Mouse (Mus musculus): ENCODE measurements at regions not wholly inside any gene's neighbourhood (a gene's known extent, or its start where the extent isn't known, plus 50 kb on each side); places are given as distances from the start of the nearest gene placed in this dataset.

DNA sequence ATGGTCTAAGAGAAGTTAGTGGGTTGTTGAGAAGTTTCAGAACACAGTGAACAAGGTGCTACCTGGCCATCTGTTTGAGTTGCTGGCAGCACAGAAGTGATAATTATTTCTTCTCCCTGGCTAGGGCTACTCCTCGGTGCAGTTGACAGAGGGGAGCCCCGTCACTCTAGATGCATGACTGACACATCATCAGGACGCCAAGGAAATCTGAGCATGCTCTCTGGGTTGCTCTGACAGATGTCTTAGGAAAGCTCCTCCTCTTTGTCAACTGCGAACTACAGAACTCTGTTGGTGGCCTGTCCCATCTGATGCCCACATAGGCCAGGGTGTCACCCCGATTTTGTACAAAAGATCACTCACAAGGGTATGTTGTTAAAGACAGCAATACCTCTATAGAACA lies 278.7 kb downstream of the Cog6 start:
- DNase-seq (ENCODE audit: low spot score): no peak
- 66% methylated on average over 5 of the region's 5 CpGs for WGBS
- H3K4me3 ChIP-seq: no peak overlapping the region

DNA sequence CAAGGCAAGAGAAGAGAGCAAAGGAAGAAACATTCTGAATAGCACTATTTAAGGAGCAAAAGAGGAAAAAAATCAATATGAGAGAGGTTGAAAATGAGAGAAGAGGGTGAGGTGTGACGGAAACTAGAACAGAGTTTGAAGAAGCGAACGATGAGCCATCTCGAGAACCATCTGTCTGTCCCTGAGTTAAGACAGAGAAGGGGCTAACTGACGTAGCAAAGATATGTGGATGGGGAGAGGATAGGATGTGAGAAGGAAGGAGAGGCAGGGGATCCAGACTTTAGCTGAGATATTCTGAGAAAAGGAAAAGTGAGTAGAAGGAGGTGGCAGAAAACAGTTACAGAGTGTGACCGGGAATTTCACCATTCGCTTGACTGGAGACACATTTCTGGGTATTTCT lies 281.1 kb downstream of the Cog6 start:
- no peaks in the 10 kb centered on the region for H3K9me3 ChIP-seq
- no peaks in the 10 kb centered on the region for H3K36me3 ChIP-seq (replicated peaks)
- no peak overlapping the region for H3K27ac ChIP-seq (replicated peaks)
- H3K4me1 ChIP-seq: peaks cover 7% of the 10 kb centered on the region
- WGBS: 93% methylated on average over 7 of the region's 7 CpGs
- no peak for DNase-seq (ENCODE audit: low spot score)
- H3K27me3 ChIP-seq (replicated peaks; ENCODE audit: low read depth, poor library complexity, severe bottlenecking): no peaks in the 10 kb centered on the region
- H3K4me3 ChIP-seq: no peak overlapping the region

More for the DNA sequence above, 278.7 kb downstream of the Cog6 start:
- Histone ChIP-seq H3K9me3 (no peaks in the 10 kb centered on the region), H3K27me3 (replicated peaks; ENCODE audit: low read depth, poor library complexity, severe bottlenecking) (no peaks in the 10 kb centered on the region), H3K27ac (replicated peaks) (no peak overlapping the region), H3K36me3 (replicated peaks) (no peaks in the 10 kb centered on the region), H3K4me1 (peaks cover 16% of the 10 kb centered on the region; the same call in 1 of the 2 replicates)

DNA sequence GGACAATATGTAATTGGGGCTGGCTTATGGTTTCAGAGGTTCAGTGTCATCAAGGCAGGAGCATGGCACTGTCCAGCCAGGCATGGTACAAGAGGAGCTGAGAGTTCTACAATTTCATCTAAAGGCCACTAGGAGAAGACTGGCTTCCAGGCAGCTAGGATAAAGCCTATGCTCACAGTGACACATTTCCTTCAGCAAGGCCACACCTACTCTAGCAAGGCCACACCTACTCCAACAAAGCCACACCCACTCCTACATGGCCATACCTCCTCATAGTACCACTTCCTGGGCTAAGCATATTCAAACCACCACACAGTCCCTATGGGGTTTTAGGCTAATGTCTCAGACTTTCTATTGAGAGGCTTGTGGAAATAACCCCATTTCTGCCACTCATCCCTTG lies 285.1 kb downstream of the Cog6 start:
- H3K4me1 ChIP-seq: peaks cover 17% of the 10 kb centered on the region

DNA sequence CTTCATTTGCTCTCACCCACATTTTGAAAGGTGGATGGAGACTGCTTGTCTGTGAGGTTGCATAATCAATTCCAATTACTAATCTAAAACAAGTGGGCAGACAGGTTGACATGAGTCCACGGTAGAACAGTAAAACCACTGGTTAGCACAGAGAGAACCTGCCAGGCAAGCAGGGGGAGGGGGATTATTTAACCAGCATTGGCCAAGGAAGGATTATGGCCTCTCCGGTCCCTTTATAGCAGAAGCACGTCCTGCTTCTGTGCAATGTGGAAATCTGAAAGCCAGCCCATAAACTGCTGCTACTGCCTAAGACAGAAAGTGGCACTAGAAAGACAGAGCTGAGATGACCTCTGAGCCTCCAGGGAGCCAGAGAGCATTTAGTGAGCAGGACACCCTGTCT lies 285.5 kb downstream of the Cog6 start:
- Histone ChIP-seq H3K4me3 (no peak overlapping the region), H3K9me3 (no peaks in the 10 kb centered on the region), H3K36me3 (replicated peaks) (no peaks in the 10 kb centered on the region), H3K27ac (replicated peaks) (no peak overlapping the region), H3K27me3 (replicated peaks; ENCODE audit: low read depth, poor library complexity, severe bottlenecking) (no peaks in the 10 kb centered on the region), H3K4me1 (peaks cover 17% of the 10 kb centered on the region)
- DNase-seq (ENCODE audit: low spot score): no peak
- WGBS: 84% methylated on average over 3 of the region's 3 CpGs

More for the DNA sequence above, 285.1 kb downstream of the Cog6 start:
- Histone ChIP-seq H3K36me3 (replicated peaks) (no peaks in the 10 kb centered on the region), H3K27ac (replicated peaks) (no peak overlapping the region), H3K4me3 (no peak overlapping the region), H3K9me3 (no peaks in the 10 kb centered on the region), H3K27me3 (replicated peaks; ENCODE audit: low read depth, poor library complexity, severe bottlenecking) (no peaks in the 10 kb centered on the region)
- DNase-seq (ENCODE audit: low spot score): no peak

DNA sequence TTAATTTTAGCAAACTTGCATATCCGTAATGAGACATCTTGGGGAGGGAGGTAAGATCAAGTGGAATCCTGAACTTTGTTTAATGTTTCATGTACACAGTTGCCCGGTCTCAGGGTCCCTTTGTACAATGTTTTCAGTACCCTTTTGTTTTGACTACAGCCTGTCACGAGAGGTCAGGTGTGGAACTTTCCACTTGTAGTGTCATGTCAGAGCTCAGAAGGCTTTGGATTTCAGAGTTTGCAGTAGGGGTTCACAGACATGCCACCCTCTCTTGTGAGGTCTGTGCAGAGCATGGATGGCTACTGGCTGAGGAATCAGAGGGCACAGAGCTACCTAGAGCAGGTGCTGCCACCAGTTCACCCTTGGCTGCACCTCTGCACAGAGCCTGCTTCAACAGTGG lies 287.3 kb downstream of the Cog6 start:
- no peaks in the 10 kb centered on the region for H3K36me3 ChIP-seq (replicated peaks)
- no peak for DNase-seq (ENCODE audit: low spot score)
- H3K9me3 ChIP-seq: no peaks in the 10 kb centered on the region

DNA sequence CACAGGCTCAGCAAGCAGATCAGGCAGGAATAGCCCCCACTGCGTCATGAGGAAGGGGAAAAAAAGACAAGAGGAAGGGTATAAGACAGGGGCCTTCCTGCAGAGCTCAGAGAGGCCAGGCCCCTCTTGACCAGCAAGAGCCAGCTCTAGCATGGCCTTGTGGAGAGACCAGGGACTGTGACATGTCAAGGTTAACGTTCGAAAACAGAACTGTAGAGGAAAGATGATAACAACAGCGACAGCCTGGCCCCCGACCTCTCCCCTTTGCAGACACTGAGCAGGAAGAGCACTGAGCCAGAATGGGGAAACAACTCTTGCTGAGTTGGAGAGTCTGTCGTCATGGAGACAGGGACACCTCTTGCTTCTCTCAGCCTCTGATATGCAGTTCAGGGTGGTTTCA lies 288.2 kb downstream of the Cog6 start:
- Histone ChIP-seq H3K4me1 (peaks cover 17% of the 10 kb centered on the region), H3K27me3 (replicated peaks; ENCODE audit: low read depth, poor library complexity, severe bottlenecking) (no peaks in the 10 kb centered on the region), H3K4me3 (no peak overlapping the region), H3K36me3 (replicated peaks) (no peaks in the 10 kb centered on the region), H3K9me3 (no peaks in the 10 kb centered on the region), H3K27ac (replicated peaks) (no peak overlapping the region)
- DNase-seq (ENCODE audit: low spot score): no peak
- WGBS: 74% methylated on average over 6 of the region's 6 CpGs

More for the DNA sequence above, 287.3 kb downstream of the Cog6 start:
- peaks cover 17% of the 10 kb centered on the region for H3K4me1 ChIP-seq
- WGBS: 77% methylated on average over 3 of the region's 3 CpGs
- H3K27ac ChIP-seq (replicated peaks): no peak overlapping the region
- H3K4me3 ChIP-seq: no peak overlapping the region
- no peaks in the 10 kb centered on the region for H3K27me3 ChIP-seq (replicated peaks; ENCODE audit: low read depth, poor library complexity, severe bottlenecking)

DNA sequence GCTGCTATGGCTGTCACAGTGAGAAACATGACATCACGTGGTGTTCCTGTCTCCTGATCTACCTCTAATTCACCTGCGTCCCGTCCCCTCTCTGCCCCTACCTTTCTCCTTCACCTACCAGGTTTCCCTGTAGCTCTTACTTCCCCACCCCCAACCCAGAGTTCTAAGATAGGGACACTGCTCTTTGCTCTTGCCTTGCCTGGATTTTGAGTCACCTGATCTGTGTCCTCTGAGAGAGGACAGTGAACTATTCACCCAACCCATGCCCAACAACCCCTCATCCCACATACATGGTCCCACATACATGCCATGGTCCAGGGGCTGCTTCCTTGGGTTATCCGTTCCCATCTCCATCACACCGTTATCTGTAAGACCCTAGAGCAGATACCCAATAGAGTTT lies 288.6 kb downstream of the Cog6 start:
- no peaks in the 10 kb centered on the region for H3K9me3 ChIP-seq
- 94% methylated on average over 5 of the region's 5 CpGs for WGBS
- H3K4me3 ChIP-seq: no peak overlapping the region
- no peaks in the 10 kb centered on the region for H3K36me3 ChIP-seq (replicated peaks)
- no peaks in the 10 kb centered on the region for H3K27me3 ChIP-seq (replicated peaks; ENCODE audit: low read depth, poor library complexity, severe bottlenecking)
- no peak overlapping the region; the same call in 1 of the 2 replicates for H3K27ac ChIP-seq (replicated peaks)
- no peak for DNase-seq (ENCODE audit: low spot score)
- H3K4me1 ChIP-seq: peaks cover 17% of the 10 kb centered on the region

DNA sequence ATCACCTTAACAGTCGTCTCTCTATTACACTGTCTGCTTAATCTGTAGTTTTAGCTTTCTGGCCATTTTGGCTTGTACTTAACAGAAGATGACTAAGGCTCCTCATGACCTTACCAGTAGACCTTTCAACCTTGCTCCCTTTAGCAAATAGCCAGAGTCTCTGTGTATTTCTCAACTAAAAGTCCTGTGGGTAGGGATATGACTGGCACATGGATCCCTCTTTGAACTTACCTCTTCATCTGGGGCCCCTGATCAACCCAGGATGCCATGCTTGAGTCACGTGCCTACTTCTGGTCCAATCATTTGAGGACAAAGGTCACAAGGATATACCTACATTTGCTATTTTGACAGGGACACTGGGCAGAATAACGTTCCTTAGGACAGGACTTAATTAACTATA lies 292.7 kb downstream of the Cog6 start:
- Histone ChIP-seq H3K27ac (replicated peaks) (no peak overlapping the region), H3K36me3 (replicated peaks) (no peaks in the 10 kb centered on the region), H3K4me1 (peaks cover 7% of the 10 kb centered on the region; the same call in 1 of the 2 replicates), H3K27me3 (replicated peaks; ENCODE audit: low read depth, poor library complexity, severe bottlenecking) (no peaks in the 10 kb centered on the region), H3K4me3 (no peak overlapping the region), H3K9me3 (no peaks in the 10 kb centered on the region)
- DNase-seq (ENCODE audit: low spot score): no peak
- 84% methylated on average over 3 of the region's 3 CpGs for WGBS

DNA sequence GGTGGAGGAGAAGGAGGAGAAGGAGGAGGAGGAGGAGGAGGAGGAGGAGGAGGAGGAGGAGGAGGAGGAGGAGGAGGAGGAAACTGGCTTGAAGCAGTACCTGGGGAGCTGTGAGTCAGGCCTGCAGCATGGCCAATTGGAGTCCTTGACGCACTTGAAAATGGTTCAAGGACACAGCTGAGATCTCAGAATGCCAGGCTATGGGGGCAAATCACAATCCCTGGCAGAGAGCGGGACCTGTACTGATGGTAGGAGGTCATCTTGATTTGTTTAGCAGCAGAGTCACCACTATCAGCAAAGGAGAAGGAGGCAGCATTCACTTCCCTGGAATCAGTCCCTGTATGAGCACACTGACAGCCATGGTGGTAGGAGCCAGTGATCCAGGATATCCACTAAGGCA lies 294.1 kb downstream of the Cog6 start:
- Histone ChIP-seq H3K27me3 (replicated peaks; ENCODE audit: low read depth, poor library complexity, severe bottlenecking) (no peaks in the 10 kb centered on the region), H3K36me3 (replicated peaks) (no peaks in the 10 kb centered on the region), H3K4me1 (peaks cover 8% of the 10 kb centered on the region; the same call in 1 of the 2 replicates), H3K9me3 (no peaks in the 10 kb centered on the region), H3K4me3 (no peak overlapping the region), H3K27ac (replicated peaks) (no peak overlapping the region)
- no peak for DNase-seq (ENCODE audit: low spot score)
- 94% methylated on average over 2 of the region's 2 CpGs for WGBS

DNA sequence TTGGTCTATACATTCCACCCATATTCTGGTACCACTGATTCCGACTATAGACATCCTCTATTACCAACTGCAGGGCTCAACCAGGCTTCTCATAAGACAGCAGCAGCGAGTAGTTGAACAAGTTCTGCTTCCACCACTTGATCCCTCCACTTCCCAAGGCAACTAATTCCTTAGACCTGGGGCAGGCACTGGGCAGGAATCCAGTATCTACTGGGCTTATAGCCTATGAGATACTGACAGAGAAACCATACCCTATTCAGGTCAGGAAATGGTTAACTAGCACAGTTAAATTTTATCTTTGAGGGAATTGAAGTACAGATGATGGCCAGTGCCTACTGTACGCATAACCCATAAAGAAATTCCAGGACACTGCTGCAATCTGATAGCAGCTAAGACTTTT lies 297.9 kb downstream of the Cog6 start:
- H3K27ac ChIP-seq (replicated peaks): no peak overlapping the region
- WGBS: 81% methylated on average over 3 of the region's 3 CpGs
- H3K4me3 ChIP-seq: no peak overlapping the region
- no peak for DNase-seq (ENCODE audit: low spot score)
- no peaks in the 10 kb centered on the region for H3K36me3 ChIP-seq (replicated peaks)
- H3K4me1 ChIP-seq: peaks cover 12% of the 10 kb centered on the region; the same call in 1 of the 2 replicates
- H3K9me3 ChIP-seq: no peaks in the 10 kb centered on the region
- H3K27me3 ChIP-seq (replicated peaks; ENCODE audit: low read depth, poor library complexity, severe bottlenecking): no peaks in the 10 kb centered on the region

DNA sequence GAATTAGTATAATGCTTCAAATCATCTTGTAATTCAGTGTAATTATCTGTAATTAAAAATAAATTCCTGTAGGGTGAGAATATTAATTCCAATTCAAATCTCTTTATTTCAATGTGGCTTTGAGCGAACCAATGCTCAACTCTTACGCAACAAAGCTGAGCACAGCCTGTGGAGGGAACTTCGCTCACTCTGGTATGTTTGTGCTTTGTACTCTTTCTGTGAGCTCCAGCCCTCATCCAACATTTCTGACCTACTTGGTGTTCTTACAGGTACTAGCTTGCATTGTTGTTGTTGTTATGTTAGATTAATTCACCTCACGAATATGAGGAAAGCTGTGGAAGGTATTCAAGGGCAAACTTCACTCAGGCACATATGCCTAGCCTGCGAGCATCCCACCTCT lies 299.7 kb downstream of the Cog6 start:
- H3K9me3 ChIP-seq: no peaks in the 10 kb centered on the region
- peaks cover 12% of the 10 kb centered on the region; the same call in 1 of the 2 replicates for H3K4me1 ChIP-seq
- no peak overlapping the region for H3K27ac ChIP-seq (replicated peaks)
- H3K27me3 ChIP-seq (replicated peaks; ENCODE audit: low read depth, poor library complexity, severe bottlenecking): no peaks in the 10 kb centered on the region
- no peaks in the 10 kb centered on the region for H3K36me3 ChIP-seq (replicated peaks)
- no peak overlapping the region for H3K4me3 ChIP-seq
- DNase-seq (ENCODE audit: low spot score): no peak
- WGBS: 91% methylated on average over 5 of the region's 5 CpGs

DNA sequence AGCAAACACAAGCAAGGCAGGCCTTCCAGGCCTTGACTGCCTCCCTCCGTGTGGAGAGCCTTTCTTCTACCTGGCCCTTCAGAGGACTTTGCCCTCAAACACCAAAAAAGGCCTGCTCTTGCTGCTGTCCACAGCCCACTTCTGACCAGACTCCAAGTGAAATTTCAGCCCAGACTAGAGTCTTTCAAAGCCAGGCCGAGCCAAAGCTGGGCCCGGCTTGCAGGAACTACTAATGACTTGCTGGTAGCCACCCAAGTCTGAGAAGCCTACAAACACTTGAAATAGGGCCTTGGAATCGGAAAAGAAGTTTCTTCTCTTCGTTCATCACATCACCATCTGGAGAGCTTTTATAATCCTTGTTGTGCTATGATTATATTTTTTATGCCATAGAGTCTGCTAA lies 304.9 kb downstream of the Cog6 start:
- no peaks in the 10 kb centered on the region for H3K9me3 ChIP-seq
- 91% methylated on average over 5 of the region's 5 CpGs for WGBS
- no peak overlapping the region for H3K27ac ChIP-seq (replicated peaks)
- H3K4me3 ChIP-seq: no peak overlapping the region
- DNase-seq (ENCODE audit: low spot score): no peak
- no peaks in the 10 kb centered on the region for H3K27me3 ChIP-seq (replicated peaks; ENCODE audit: low read depth, poor library complexity, severe bottlenecking)
- 0 out of 2 replicates have a peak, but pooled peaks cover 6% of the 10 kb centered on the region for H3K4me1 ChIP-seq
- H3K36me3 ChIP-seq (replicated peaks): no peaks in the 10 kb centered on the region

DNA sequence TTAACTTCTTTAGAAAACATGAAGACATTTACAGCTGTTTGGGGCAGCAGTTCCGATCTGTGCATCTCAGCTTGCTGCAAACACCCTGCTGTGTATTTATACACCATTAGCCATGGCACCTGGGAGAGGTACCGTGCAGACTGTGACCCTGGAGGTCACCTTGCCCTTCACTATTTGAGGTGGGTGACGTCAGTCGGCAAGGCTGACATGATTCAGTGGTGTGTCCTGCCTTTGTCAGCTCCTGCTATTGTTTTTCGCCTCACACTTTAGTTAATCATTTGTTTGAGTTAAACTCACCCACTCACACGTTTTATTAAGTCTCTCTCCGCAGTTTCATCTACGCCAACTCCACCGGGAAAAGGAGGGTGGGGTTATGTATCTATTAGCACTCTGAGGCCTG lies 305.9 kb downstream of the Cog6 start:
- Histone ChIP-seq H3K27ac (replicated peaks) (no peak overlapping the region), H3K9me3 (no peaks in the 10 kb centered on the region), H3K4me3 (no peak overlapping the region), H3K27me3 (replicated peaks; ENCODE audit: low read depth, poor library complexity, severe bottlenecking) (no peaks in the 10 kb centered on the region), H3K36me3 (replicated peaks) (no peaks in the 10 kb centered on the region), H3K4me1 (0 out of 2 replicates have a peak, but pooled peaks cover 6% of the 10 kb centered on the region)
- WGBS: 78% methylated on average over 9 of the region's 9 CpGs
- no peak for DNase-seq (ENCODE audit: low spot score)

DNA sequence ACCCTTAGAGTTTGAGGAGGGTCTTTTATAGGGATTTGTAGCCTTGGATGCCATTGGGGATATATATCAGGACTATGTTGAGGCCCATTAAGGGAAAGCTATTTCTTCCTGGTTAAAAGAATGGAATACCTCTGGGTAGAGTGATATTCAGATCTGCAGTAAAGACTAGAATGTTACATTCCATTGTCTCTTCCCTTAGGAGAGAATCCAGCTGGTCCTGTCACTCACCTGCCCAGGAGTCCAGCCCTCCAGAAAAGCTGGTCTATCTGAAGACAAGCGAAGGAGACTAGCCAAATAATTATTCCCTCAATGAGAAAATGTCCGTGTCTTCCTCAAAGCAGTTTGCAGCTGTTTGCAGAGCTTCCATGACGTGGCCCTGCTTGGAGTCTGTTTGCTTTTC lies 308.3 kb downstream of the Cog6 start:
- Histone ChIP-seq H3K9me3 (no peaks in the 10 kb centered on the region), H3K4me3 (no peak overlapping the region), H3K27me3 (replicated peaks; ENCODE audit: low read depth, poor library complexity, severe bottlenecking) (no peaks in the 10 kb centered on the region; the same call in 1 of the 2 replicates), H3K36me3 (replicated peaks) (no peaks in the 10 kb centered on the region), H3K27ac (replicated peaks) (no peak overlapping the region), H3K4me1 (0 out of 2 replicates have a peak, but pooled peaks cover 6% of the 10 kb centered on the region)
- no peak for DNase-seq (ENCODE audit: low spot score)
- WGBS: 79% methylated on average over 3 of the region's 3 CpGs
